Mouse (Mus musculus): ENCODE measurements around the gene Zdhhc23.

Zdhhc23 gene

GRCm38 (mm10) chr16:43965781-43966389 is 13.7 kb downstream of the Zdhhc23 start:
- no peak for DNase-seq (ENCODE audit: low spot score)

GRCm38 (mm10) chr16:43963780-43964179 is 15.8 kb downstream of the Zdhhc23 start:
- no peak for DNase-seq (ENCODE audit: low spot score)

GRCm38 (mm10) chr16:43963291-43963690 is 16.3 kb downstream of the Zdhhc23 start:
- DNase-seq (ENCODE audit: low spot score): no peak

- DNase-seq (ENCODE audit: low spot score): no peak
Measured at GRCm38 (mm10) chr16:43958038-43958437, 21.6 kb downstream of the Zdhhc23 start.

- no peak for DNase-seq (ENCODE audit: low spot score)
Measured at GRCm38 (mm10) chr16:43954913-43955312, 24.7 kb downstream of the Zdhhc23 start.

- no peak for DNase-seq (ENCODE audit: low spot score)
Measured at GRCm38 (mm10) chr16:43951591-43951990, 28.0 kb downstream of the Zdhhc23 start.

GRCm38 (mm10) chr16:43945869-43946268 is 33.7 kb downstream of the Zdhhc23 start:
- DNase-seq (ENCODE audit: low spot score): no peak

GRCm38 (mm10) chr16:43945351-43945750 is 34.2 kb downstream of the Zdhhc23 start:
- no peak for DNase-seq (ENCODE audit: low spot score)

- no peak for DNase-seq (ENCODE audit: low spot score)
Measured at GRCm38 (mm10) chr16:43940846-43941245, 38.7 kb downstream of the Zdhhc23 start.

GRCm38 (mm10) chr16:43935892-43936291 is 43.7 kb downstream of the Zdhhc23 start:
- no peak for DNase-seq (ENCODE audit: low spot score)

DNA sequence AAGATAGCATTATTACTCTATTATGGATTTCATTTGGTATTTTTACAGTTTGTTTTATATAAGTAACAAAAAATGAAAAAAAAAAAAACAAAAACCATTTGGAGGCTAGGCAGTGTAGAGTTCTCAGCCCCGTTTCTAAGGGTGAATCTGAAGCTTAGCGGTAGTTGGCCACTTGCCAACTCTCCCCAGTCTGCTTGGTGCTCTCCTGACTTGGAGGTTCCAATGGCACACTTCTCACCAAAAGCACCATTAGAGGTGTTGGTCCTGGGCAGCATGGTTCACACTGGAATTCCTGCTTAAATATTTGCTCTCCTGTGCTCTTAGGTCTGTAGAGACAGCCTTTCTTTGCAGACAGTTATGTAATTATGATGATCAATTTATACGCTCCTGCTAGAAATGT is 44.2 kb downstream of the Zdhhc23 start:
- no peak for DNase-seq (ENCODE audit: low spot score)

DNA sequence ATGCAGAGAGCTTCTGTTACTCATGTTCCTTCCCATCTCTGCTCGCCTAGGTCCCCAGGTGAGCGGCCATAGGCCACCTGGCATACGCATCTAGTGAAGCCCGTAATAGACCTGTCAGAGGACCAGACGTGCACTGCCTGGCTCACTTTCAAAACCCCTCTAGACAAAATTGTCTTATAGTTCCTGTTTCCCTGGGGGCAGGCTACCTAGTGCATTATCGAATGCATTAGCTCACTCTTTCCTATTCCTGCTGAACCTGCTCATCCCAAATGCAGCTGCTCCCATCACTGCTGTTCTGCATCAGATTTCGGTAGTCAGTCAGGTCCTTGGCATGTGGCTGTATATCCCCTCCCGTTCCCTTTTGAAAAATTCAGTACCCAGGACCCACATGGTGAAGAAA is 44.7 kb downstream of the Zdhhc23 start:
- no peak for DNase-seq (ENCODE audit: low spot score)

GRCm38 (mm10) chr16:43933041-43933440 is 46.5 kb downstream of the Zdhhc23 start:
- DNase-seq (ENCODE audit: low spot score): no peak

- DNase-seq (ENCODE audit: low spot score): no peak
Measured at GRCm38 (mm10) chr16:43932319-43932718, 47.3 kb downstream of the Zdhhc23 start.

- no peak for DNase-seq (ENCODE audit: low spot score)
Measured at GRCm38 (mm10) chr16:43931502-43931901, 48.1 kb downstream of the Zdhhc23 start.

DNA sequence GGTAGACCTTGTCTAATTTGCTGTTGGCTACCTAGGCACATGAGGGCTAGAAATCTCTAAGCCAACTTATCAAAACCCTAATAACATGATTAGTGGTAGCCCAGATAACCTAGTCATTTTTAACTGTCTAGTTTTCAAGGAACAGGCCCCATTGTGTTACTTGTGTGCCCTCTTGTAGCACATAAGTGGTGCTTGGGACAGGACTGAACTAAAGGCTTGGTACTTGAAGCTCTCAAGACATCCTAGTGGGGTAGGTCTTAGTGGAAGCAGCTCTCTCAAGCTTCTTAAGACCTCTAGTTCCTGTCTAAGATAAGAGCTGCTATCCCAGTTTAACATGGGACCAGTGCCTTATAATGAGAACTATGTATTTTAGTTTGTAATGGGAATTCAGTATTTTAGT is 49.0 kb downstream of the Zdhhc23 start:
- DNase-seq (ENCODE audit: low spot score): no peak

GRCm38 (mm10) chr16:43926341-43926859 is 53.2 kb downstream of the Zdhhc23 start, which contains the start of gene Qtrt2:
Gene Qtrt2 (minus strand): TSS chr16:43926809.
- DNase-seq (ENCODE audit: low spot score): no peak

DNA sequence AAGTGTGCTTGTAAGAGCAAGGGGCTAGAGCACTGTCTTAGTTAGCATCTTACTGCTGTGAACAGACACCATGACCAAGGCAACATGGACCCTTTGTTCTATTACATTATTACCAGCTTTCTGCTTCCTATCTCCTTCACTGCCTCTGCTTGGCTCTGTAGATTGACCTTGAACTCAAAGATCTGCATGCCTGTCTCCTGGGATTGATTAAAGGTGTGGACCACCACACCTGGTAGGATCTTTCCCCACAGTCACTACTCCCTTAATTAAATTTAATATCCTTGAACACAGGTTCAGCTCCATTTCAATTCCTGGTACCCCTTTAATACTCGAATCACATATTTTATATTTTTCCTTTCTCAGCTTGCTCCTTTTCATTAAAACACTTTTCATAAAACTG is 53.7 kb downstream of the Zdhhc23 start:
- DNase-seq (ENCODE audit: low spot score): no peak

- DNase-seq (ENCODE audit: low spot score): no peak
Measured at GRCm38 (mm10) chr16:43925001-43925558, 54.5 kb downstream of the Zdhhc23 start.

- no peak for DNase-seq (ENCODE audit: low spot score)
Measured at GRCm38 (mm10) chr16:43922630-43923029, 57.0 kb downstream of the Zdhhc23 start.

GRCm38 (mm10) chr16:43922024-43922423 is 57.6 kb downstream of the Zdhhc23 start:
- no peak for DNase-seq (ENCODE audit: low spot score)

GRCm38 (mm10) chr16:43918867-43919266 is 60.7 kb downstream of the Zdhhc23 start:
- DNase-seq (ENCODE audit: low spot score): no peak

Data from T-cell, adult 2 months (primary cell).